8 mouse cellular contexts compared by ENCODE assay signal in the genomic region with DNA sequence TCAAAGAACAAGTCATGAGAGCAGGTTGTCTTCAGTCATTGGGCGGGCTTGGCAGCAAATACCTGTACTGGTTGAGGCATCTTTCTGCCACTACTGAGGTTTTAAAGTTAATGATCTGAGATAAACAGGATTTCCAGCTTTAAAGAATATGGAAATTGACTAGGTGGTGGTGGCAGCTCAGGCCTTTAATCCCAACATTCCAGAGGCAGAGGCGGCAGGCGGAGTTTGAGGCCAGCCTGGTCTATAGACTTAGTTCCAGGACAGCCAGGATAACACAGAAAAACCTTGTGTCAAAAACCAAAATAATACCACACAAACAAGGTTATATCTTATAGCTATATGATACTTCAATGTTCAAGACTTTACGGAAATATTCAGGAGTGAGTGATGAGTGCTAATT. TPM values are rescaled to one million over a fixed set of nuclear protein-coding genes. Genes with fewer than 3 reads are reported as not detected.
DNase-seq lines count a peak whose midpoint lies in the region; ATAC-seq and TF ChIP-seq lines count a peak whose summit lies in the region.

No protein-coding gene starts in this region.

- H3K36me3 ChIP-seq in ES-Bruce4 (ENCODE audit: control insufficient read depth, insufficient read depth, low read length, poor library complexity, severe bottlenecking): peaks cover 8% of the 10 kb centered on the region; the same call in 1 of the 2 replicates
- no peaks in the 10 kb centered on the region for H3K36me3 ChIP-seq in heart, embryonic 15.5 days
- no peaks in the 10 kb centered on the region for H3K36me3 ChIP-seq in liver, embryonic 16.5 days (ENCODE audit: control insufficient read depth, insufficient read depth)

- peaks cover 3% of the 10 kb centered on the region for H3K4me1 ChIP-seq in ES-Bruce4 (ENCODE audit: control insufficient read depth, insufficient read depth, low read length)
- peaks cover 17% of the 10 kb centered on the region for H3K4me1 ChIP-seq in heart, embryonic 15.5 days (replicated peaks)
- peaks cover 13% of the 10 kb centered on the region for H3K4me1 ChIP-seq in liver, embryonic 16.5 days (ENCODE audit: control insufficient read depth, low read depth, low read length)

- peak overlapping the region; percentile 93 for H3K27ac ChIP-seq in ES-Bruce4 (ENCODE audit: insufficient read depth, low read length)
- peak overlapping the region; percentile 100 for H3K27ac ChIP-seq in heart, embryonic 15.5 days
- H3K27ac ChIP-seq in liver, embryonic 16.5 days (ENCODE audit: low read length): no peak overlapping the region; the same call in 1 of the 2 replicates

- peak overlapping the region; percentile 98 for H3K9ac ChIP-seq in ES-Bruce4 (ENCODE audit: low read depth, poor library complexity, severe bottlenecking)
- peak overlapping the region; percentile 97 for H3K9ac ChIP-seq in heart, embryonic 15.5 days
- no peak overlapping the region for H3K9ac ChIP-seq in liver, embryonic 16.5 days (ENCODE audit: low read depth, low read length)

- H3K4me3 ChIP-seq in ES-Bruce4 (ENCODE audit: low read depth, low read length): peak overlapping the region; percentile 87
- H3K4me3 ChIP-seq in heart, embryonic 15.5 days: peak overlapping the region; percentile 99
- H3K4me3 ChIP-seq in liver, embryonic 16.5 days (ENCODE audit: low read depth, low read length): peak overlapping the region; percentile 90

- peak overlapping the region; percentile 91 for H3K4me2 ChIP-seq in heart, embryonic 15.5 days
- H3K4me2 ChIP-seq in liver, embryonic 16.5 days (ENCODE audit: low read depth, low read length): peak overlapping the region; percentile 88

- no peaks in the 10 kb centered on the region for H3K27me3 ChIP-seq in ES-Bruce4 (ENCODE audit: control insufficient read depth, insufficient read depth, low read length, poor library complexity, severe bottlenecking)
- H3K27me3 ChIP-seq in heart, embryonic 15.5 days: no peaks in the 10 kb centered on the region
- H3K27me3 ChIP-seq in liver, embryonic 16.5 days (ENCODE audit: control insufficient read depth, insufficient read depth, low read depth, low read length): no peaks in the 10 kb centered on the region

- DNase-seq in heart, adult 11 months: peak; percentile 74
- no peak for DNase-seq in heart, postnatal 4 days
- no peak for DNase-seq in spleen, adult 18-20 months
- no peak for DNase-seq in frontal cortex, adult 2 months (ENCODE audit: extremely low spot score in 1 of 2, low spot score in 1 of 2)

- H3K9me3 ChIP-seq in ES-Bruce4 (replicated peaks; ENCODE audit: control insufficient read depth, insufficient read depth, low read length, poor library complexity, severe bottlenecking): no peaks in the 10 kb centered on the region
- no peaks in the 10 kb centered on the region for H3K9me3 ChIP-seq in heart, embryonic 15.5 days (replicated peaks)
- H3K9me3 ChIP-seq in liver, embryonic 16.5 days (replicated peaks; ENCODE audit: control insufficient read depth, low read length): no peaks in the 10 kb centered on the region

- no peak for ATAC-seq in heart, embryonic 15.5 days (replicated peaks; ENCODE audit: insufficient number of reproducible peaks, insufficient read depth, low FRiP score, low read depth)
- ATAC-seq in liver, embryonic 16.5 days (ENCODE audit: low read depth): no peak
- ATAC-seq in granulocyte monocyte progenitor cell, adult 5-6 weeks (replicated peaks; ENCODE audit: poor library complexity, severe bottlenecking): no peak

- no peak for TF ChIP-seq EP300 in ES-Bruce4 (IDR thresholded peaks at IDR 0.05; ENCODE audit: insufficient read depth, low read depth, low read length)

- no peak for TF ChIP-seq POLR2A in ES-Bruce4 (IDR thresholded peaks at IDR 0.05; ENCODE audit: insufficient read depth, low read length)

- WGBS in heart, embryonic 15.5 days: 39% methylated on average over 4 of the region's 4 CpGs
- WGBS in liver, embryonic 16.5 days (ENCODE audit: insufficient replicate concordance): 58% methylated on average over 4 of the region's 4 CpGs

- TF ChIP-seq CTCF in ES-Bruce4 (IDR thresholded peaks at IDR 0.05; ENCODE audit: low read depth, low read length): no peak

RNA-seq across cellular contexts. Expression of a gene that starts 1.1 kb away (rescaled TPM):
- total RNA-seq in heart, postnatal 4 days (2021): 10 to 100 TPM; 15.2 to 20.6 TPM
- 85.4 and 85.6 TPM in 2 replicates for polyA plus RNA-seq in ES-Bruce4 (2011; ENCODE audit: insufficient read depth, insufficient read length, low read depth, missing spikeins)
- polyA plus RNA-seq in heart, embryonic 15.5 days (2015; fragmentation: Nextera tagmentation; extraction: Ambion mirVana): 9.5 and 14.8 TPM in 2 replicates
- 2.5 and 2.7 TPM in 2 replicates for polyA plus RNA-seq in liver, embryonic 16.5 days (2015; fragmentation: Nextera tagmentation; extraction: Ambion mirVana)
- 33.9 and 35.2 TPM in 2 replicates for polyA plus RNA-seq in frontal cortex, adult 2 months (2012; rRNA removed)
- 24.7 and 30.4 TPM in 2 replicates for total RNA-seq in granulocyte monocyte progenitor cell, adult 5-6 weeks (2014; fragmentation: Nextera tagmentation)
- 20.6 and 31.1 TPM in 2 replicates for total RNA-seq in granulocyte monocyte progenitor cell, adult 5-6 weeks (2017)

RNA-seq across cellular contexts. Expression of a gene that starts 39.8 kb away (rescaled TPM):
- 10 to 100 TPM; 88.8 to 91.3 TPM for total RNA-seq in heart, postnatal 4 days (2021)
- 1.7 and 3.1 TPM in 2 replicates for polyA plus RNA-seq in ES-Bruce4 (2011; ENCODE audit: insufficient read depth, insufficient read length, low read depth, missing spikeins)
- polyA plus RNA-seq in heart, embryonic 15.5 days (2015; fragmentation: Nextera tagmentation; extraction: Ambion mirVana): 76.9 and 89.3 TPM in 2 replicates
- 15.7 and 16.0 TPM in 2 replicates for polyA plus RNA-seq in liver, embryonic 16.5 days (2015; fragmentation: Nextera tagmentation; extraction: Ambion mirVana)
- polyA plus RNA-seq in frontal cortex, adult 2 months (2012; rRNA removed): 28.9 and 31.3 TPM in 2 replicates
- not detected in 2 replicates for total RNA-seq in granulocyte monocyte progenitor cell, adult 5-6 weeks (2014; fragmentation: Nextera tagmentation)
- not detected in 2 replicates for total RNA-seq in granulocyte monocyte progenitor cell, adult 5-6 weeks (2017)

RNA-seq across cellular contexts. Expression of a gene that starts 51.0 kb away (rescaled TPM):
- total RNA-seq in heart, postnatal 4 days (2021): 1 to 10 TPM; 6.4 to 7.9 TPM
- 0.91 TPM in 1 of 2 replicates, not detected in the other for polyA plus RNA-seq in ES-Bruce4 (2011; ENCODE audit: insufficient read depth, insufficient read length, low read depth, missing spikeins)
- polyA plus RNA-seq in heart, embryonic 15.5 days (2015; fragmentation: Nextera tagmentation; extraction: Ambion mirVana): 2.3 and 2.5 TPM in 2 replicates
- 0.16 and 0.34 TPM in 2 replicates for polyA plus RNA-seq in liver, embryonic 16.5 days (2015; fragmentation: Nextera tagmentation; extraction: Ambion mirVana)
- polyA plus RNA-seq in frontal cortex, adult 2 months (2012; rRNA removed): 6.0 and 6.4 TPM in 2 replicates
- 3.1 TPM in 1 of 2 replicates, not detected in the other for total RNA-seq in granulocyte monocyte progenitor cell, adult 5-6 weeks (2014; fragmentation: Nextera tagmentation)
- not detected in 2 replicates for total RNA-seq in granulocyte monocyte progenitor cell, adult 5-6 weeks (2017)

RNA-seq across cellular contexts. Expression of a gene that starts 55.0 kb away (rescaled TPM):
- total RNA-seq in heart, postnatal 4 days (2021): under 1 TPM in 1 of 2 experiments, not detected in 1; 0.05 TPM
- polyA plus RNA-seq in ES-Bruce4 (2011; ENCODE audit: insufficient read depth, insufficient read length, low read depth, missing spikeins): 1.5 and 1.7 TPM in 2 replicates
- polyA plus RNA-seq in heart, embryonic 15.5 days (2015; fragmentation: Nextera tagmentation; extraction: Ambion mirVana): 0.11 and 0.13 TPM in 2 replicates
- 0.11 and 0.14 TPM in 2 replicates for polyA plus RNA-seq in liver, embryonic 16.5 days (2015; fragmentation: Nextera tagmentation; extraction: Ambion mirVana)
- polyA plus RNA-seq in frontal cortex, adult 2 months (2012; rRNA removed): 26.3 and 43.8 TPM in 2 replicates
- total RNA-seq in granulocyte monocyte progenitor cell, adult 5-6 weeks (2014; fragmentation: Nextera tagmentation): 0.95 TPM in 1 of 2 replicates, not detected in the other
- 0.13 and 2.2 TPM in 2 replicates for total RNA-seq in granulocyte monocyte progenitor cell, adult 5-6 weeks (2017)
